Mouse (Mus musculus) liver, postnatal 0 days (tissue): ENCODE results near the gene Iqcn. TPM values are rescaled to one million over a fixed set of nuclear protein-coding genes. Genes with fewer than 3 reads are reported as not detected.

ENCODE experiments used
- ATAC-seq: fragments of 200-750 bp; cut with Nextera tagmentation; 2 replicates; pipeline ENCODE4 v1.8.0; 2017; ENCODE audit warnings: mild to moderate bottlenecking, moderate library complexity
- DNase-seq: peaks from one replicate; pipeline ENCODE4 v3.0.0-alpha.2; 2016
- H3K27ac ChIP-seq: fragments of 300-500 bp; sonication (generic); 2 replicates; pipeline ENCODE4 v1.5.1; 2014; ENCODE audit warnings: antibody characterized with exemption, moderate library complexity, mild to moderate bottlenecking, low read depth
- H3K27me3 ChIP-seq: fragments of 300-500 bp; sonication (generic); 2 replicates; pipeline ENCODE4 v1.6.1; 2014; ENCODE audit warnings: low read length, control low read depth, mixed read lengths; ENCODE audit not compliant: insufficient read depth
- H3K36me3 ChIP-seq: fragments of 300-500 bp; sonication (generic); replicated peaks from 2 replicates; pipeline ENCODE4 v1.6.1; 2014; ENCODE audit warnings: mild to moderate bottlenecking, control low read depth, low read length, moderate library complexity, mixed read lengths; ENCODE audit not compliant: insufficient read depth
- H3K4me1 ChIP-seq: fragments of 300-500 bp; sonication (generic); 2 replicates; pipeline ENCODE4 v1.6.1; 2014; ENCODE audit warnings: antibody characterized with exemption, mild to moderate bottlenecking, control low read depth; ENCODE audit not compliant: insufficient read depth
- H3K4me2 ChIP-seq: fragments of 300-500 bp; sonication (generic); 2 replicates; pipeline ENCODE4 v1.6.1; 2014; ENCODE audit warnings: low read depth, mild to moderate bottlenecking, low read length, moderate library complexity, mixed read lengths
- H3K4me3 ChIP-seq: fragments of 300-500 bp; sonication (generic); 2 replicates; pipeline ENCODE4 v1.5.1; 2014; ENCODE audit warnings: low read depth, low read length
- H3K9ac ChIP-seq: fragments of 300-500 bp; sonication (generic); replicated peaks from 2 replicates; pipeline ENCODE4 v1.6.1; 2014; ENCODE audit warnings: mild to moderate bottlenecking, moderate library complexity
- H3K9me3 ChIP-seq: fragments of 300-500 bp; sonication (generic); 2 replicates; pipeline ENCODE4 v1.6.1; 2016; ENCODE audit warnings: mild to moderate bottlenecking, control low read depth, low read length, mixed read lengths
- CTCF ChIP-seq: sonication (generic); IDR thresholded peaks from 2 replicates; pipeline ENCODE4 v1.5.1; 2016; ENCODE audit warnings: antibody characterized with exemption, low read depth
- EP300 ChIP-seq: IDR thresholded peaks from 2 replicates; pipeline ENCODE4 v1.6.1; 2016; ENCODE audit warnings: antibody characterized with exemption, low read depth, mild to moderate bottlenecking
- WGBS: fragments of 180-500 bp; shearing (Covaris S2); extraction: QIAGEN DNeasy Blood & Tissue Kit; methylation state at CpG from one replicate; pipeline ENCODE4 v1.1.7; 2014; ENCODE audit not compliant: insufficient replicate concordance; 5-methylcytosine and 5-hydroxymethylcytosine counted together
- polyA plus RNA-seq: library from polyadenylated mRNA; unstranded; fragments of >200 nt; fragmentation: Nextera tagmentation; extraction: Ambion mirVana; gene quantifications from 2 replicates; pipeline ENCODE4 v1.2.1, GENCODE M21; 2015

The Iqcn gene
- polyA plus RNA-seq, 1 experiment from 2014 or later: not detected

DNA sequence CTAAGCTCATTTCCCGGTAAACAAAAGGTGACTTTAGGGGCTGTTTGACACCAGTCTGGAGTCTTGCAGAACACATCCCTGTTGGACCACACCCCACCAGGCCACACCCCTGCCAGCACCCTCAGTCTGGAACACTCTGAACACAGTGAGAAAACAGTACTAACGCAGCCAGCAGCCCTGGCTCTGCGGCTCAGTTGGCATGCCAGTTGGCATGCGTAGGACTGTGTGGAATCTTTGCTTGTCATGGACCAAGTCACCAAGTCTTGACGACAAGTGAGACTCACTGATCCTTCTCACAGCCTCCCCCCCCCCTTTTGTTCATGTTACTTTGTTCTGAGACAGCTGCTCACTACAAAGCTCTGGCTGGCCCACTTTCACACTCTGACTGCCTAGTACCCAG is 36.2 kb upstream of the Iqcn start:
- H3K4me3 ChIP-seq: no peak overlapping the region
- no peak for TF ChIP-seq CTCF
- TF ChIP-seq EP300: no peak
- no peaks in the 10 kb centered on the region for H3K27me3 ChIP-seq
- H3K4me1 ChIP-seq: peaks cover 6% of the 10 kb centered on the region
- no peak overlapping the region for H3K9ac ChIP-seq
- DNase-seq: no peak
- H3K36me3 ChIP-seq: no peaks in the 10 kb centered on the region
- 59% methylated on average over 5 of the region's 5 CpGs for WGBS
- H3K9me3 ChIP-seq: no peaks in the 10 kb centered on the region
- H3K4me2 ChIP-seq: no peak overlapping the region
- no peak for ATAC-seq
- no peak overlapping the region for H3K27ac ChIP-seq

DNA sequence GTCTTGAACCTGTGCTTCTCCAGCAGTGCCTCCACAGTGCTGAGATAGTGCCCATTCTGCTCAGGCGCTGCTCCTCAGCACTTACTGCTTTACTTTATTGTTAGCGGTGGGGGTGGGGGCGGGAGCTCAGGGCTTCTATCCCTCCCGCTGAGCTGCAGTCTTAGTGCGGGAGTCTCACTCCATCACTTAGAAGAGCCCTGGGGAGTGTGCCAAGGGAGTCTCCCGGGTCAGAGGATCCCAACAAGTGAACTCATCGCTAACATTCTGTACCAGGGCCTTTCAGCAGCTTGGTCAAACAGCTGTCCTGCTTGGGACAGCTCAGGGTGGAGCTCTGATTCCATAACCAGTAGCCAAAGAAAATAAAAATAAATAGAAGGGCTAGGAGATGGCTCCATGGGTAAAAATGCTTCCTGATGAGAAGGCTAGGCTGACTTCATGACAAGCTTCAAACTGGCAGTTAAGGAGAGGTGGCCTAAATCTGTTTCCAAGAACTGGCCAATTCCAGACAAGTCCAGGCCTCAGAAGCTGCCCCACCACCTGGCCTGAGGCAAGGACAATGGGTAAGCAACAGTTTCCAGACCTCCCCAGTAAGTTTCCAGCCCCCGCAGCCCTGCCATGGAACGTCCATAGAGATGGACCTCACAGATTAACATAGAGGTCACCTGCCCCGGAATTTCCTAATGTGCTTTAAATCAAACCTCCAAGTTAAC is 31.5 kb upstream of the Iqcn start:
- H3K4me2 ChIP-seq: no peak overlapping the region
- peaks cover 23% of the 10 kb centered on the region for H3K4me1 ChIP-seq
- no peaks in the 10 kb centered on the region for H3K36me3 ChIP-seq
- H3K27me3 ChIP-seq: no peaks in the 10 kb centered on the region
- no peak for TF ChIP-seq CTCF
- no peak for TF ChIP-seq EP300
- no peak overlapping the region for H3K9ac ChIP-seq
- no peak overlapping the region for H3K4me3 ChIP-seq
- no peak for DNase-seq
- no peaks in the 10 kb centered on the region for H3K9me3 ChIP-seq
- WGBS: 71% methylated on average over 10 of the region's 10 CpGs
- no peak for ATAC-seq
- 0 out of 2 replicates have a peak overlapping the region, but pooled peaks have one; percentile 99 for H3K27ac ChIP-seq

GRCm38 (mm10) chr8:70672325-70673078 is 30.8 kb upstream of the Iqcn start:
- TF ChIP-seq CTCF (no peak), EP300 (no peak)
- WGBS: 31% methylated on average over 19 of the region's 19 CpGs
- Histone ChIP-seq H3K9me3 (no peaks in the 10 kb centered on the region), H3K4me2 (peak overlapping the region; percentile 84), H3K4me3 (peak overlapping the region; percentile 84), H3K27ac (peak overlapping the region; percentile 99), H3K4me1 (peaks cover 26% of the 10 kb centered on the region), H3K27me3 (no peaks in the 10 kb centered on the region), H3K36me3 (no peaks in the 10 kb centered on the region), H3K9ac (peak overlapping the region; percentile 74)
- ATAC-seq: peak; percentile 8
- no peak for DNase-seq

GRCm38 (mm10) chr8:70673079-70673856 is 30.0 kb upstream of the Iqcn start, which contains the start of gene Lsm4:
Lsm4 (plus strand) TSS chr8:70673248.
- Histone ChIP-seq H3K4me1 (peaks cover 33% of the 10 kb centered on the region), H3K4me2 (peak within 1 kb of the TSS; percentile 84), H3K4me3 (peak within 1 kb of the TSS; percentile 84), H3K36me3 (peaks cover 7% of the 10 kb centered on the region), H3K27me3 (no peaks in the 10 kb centered on the region), H3K27ac (peak within 1 kb of the TSS; percentile 99), H3K9me3 (no peaks in the 10 kb centered on the region), H3K9ac (peak within 1 kb of the TSS; percentile 85)
- peak; percentile 95 for TF ChIP-seq CTCF
- TF ChIP-seq EP300: peak; percentile 68
- peak; percentile 95 for ATAC-seq
- WGBS: under 1% methylated on average over 60 of the region's 60 CpGs
- DNase-seq: peak; percentile 96

GRCm38 (mm10) chr8:70674109-70674508 is 29.1 kb upstream of the Iqcn start:
- Histone ChIP-seq H3K9me3 (no peaks in the 10 kb centered on the region), H3K4me2 (peak overlapping the region; percentile 84), H3K9ac (peak overlapping the region; percentile 85), H3K27ac (peak overlapping the region; percentile 99), H3K27me3 (no peaks in the 10 kb centered on the region), H3K4me1 (peaks cover 40% of the 10 kb centered on the region), H3K36me3 (peaks cover 10% of the 10 kb centered on the region), H3K4me3 (peak overlapping the region; percentile 84)
- TF ChIP-seq CTCF: no peak
- no peak for TF ChIP-seq EP300
- 72% methylated on average over 3 of the region's 3 CpGs for WGBS
- DNase-seq (no peak), ATAC-seq (no peak)

DNA sequence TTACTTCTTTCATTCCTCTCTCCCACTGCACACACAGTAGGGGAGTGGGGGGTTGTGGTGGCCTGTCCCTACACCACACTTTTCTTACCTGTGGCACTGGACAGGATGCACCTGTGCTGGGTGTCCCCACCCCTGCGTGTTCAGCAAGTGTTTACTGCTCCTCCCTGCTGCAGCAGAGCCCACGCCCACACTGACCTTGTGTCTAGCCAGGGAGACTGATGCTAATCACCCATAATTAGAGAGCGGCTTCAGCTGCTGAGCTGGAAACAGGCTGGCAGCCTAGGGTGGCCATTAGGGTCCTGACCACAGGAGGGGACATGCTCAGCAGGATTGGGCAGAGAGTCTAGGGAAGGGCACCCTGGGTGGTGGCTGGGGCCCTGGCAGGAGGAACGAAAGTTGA is 28.5 kb upstream of the Iqcn start:
- Histone ChIP-seq H3K4me1 (peaks cover 45% of the 10 kb centered on the region), H3K4me3 (no peak overlapping the region)
- TF ChIP-seq EP300: no peak
- no peak for TF ChIP-seq CTCF

More for the DNA sequence above, 28.5 kb upstream of the Iqcn start:
- WGBS: 39% methylated on average over 4 of the region's 4 CpGs
- ATAC-seq (no peak), DNase-seq (no peak)
- Histone ChIP-seq H3K4me2 (peak overlapping the region; percentile 84), H3K36me3 (peaks cover 10% of the 10 kb centered on the region), H3K9me3 (no peaks in the 10 kb centered on the region), H3K27ac (peak overlapping the region; percentile 99), H3K9ac (peak overlapping the region; percentile 85), H3K27me3 (no peaks in the 10 kb centered on the region)
